Mouse (Mus musculus): ENCODE measurements around the gene Apba3. TPM values are rescaled to one million over a fixed set of nuclear protein-coding genes. Genes with fewer than 3 reads are reported as not detected.
"Not testable (repeated sequence)": the region's sequence is repeated elsewhere in the genome, so short reads cannot be mapped to it uniquely, and the experiment has no call there.

Apba3 gene
- 36.4 and 38.5 TPM in 2 replicates for polyA plus RNA-seq (2015; fragmentation: Nextera tagmentation; extraction: Ambion mirVana)

DNA sequence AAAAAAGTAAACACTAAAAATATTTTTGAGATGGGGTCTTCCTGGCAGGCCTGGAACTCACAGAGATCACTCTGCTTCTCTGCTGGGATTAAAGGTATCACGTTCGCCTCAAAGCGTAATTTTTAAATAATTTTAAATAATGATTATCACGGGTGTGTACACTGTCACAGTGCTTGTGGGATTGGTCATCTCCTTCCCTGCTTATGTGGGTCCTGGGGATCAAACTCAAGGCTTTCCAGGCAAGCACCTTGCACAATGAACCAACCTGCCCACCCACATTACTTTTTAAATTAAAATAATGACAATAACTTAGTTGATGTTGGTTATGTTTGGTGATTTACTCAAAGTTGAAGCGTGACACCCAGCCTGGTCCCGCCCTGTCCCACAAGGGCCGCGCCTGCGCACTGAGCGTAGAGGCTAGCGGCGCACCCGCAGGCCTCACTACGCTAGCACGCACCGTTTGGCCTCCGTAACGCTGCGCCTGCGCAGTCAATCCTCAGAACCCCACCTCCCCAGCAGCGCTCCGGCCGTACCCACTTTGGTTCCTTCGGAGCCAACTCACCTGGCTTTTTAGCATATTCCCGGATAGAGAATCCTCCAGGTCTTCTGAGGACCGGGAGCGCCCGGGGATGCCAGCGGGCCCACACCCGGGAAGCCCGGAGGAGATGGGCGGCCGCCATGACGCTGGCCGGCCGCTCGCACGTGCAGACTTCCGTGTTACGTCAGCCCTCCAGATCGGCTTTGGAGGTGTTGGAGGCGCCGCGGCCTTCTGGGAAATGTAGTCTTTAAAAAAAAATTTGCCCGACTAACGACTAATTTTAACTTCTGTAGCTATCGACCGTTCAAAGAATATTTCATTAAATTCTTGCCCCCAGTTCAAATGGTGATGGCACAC, at the start of gene Apba3, which contains the start of gene Mrpl54:
TSS of gene Apba3 (plus strand) at position 750 of the 895 bp plus-strand sequence.
TSS of gene Mrpl54 (minus strand) at position 724 of the 895 bp plus-strand sequence.
- Histone ChIP-seq H3K27ac (peak within 1 kb of the TSS; percentile 90), H3K9ac (peak within 1 kb of the TSS; percentile 71), H3K36me3 (replicated peaks) (peaks cover 2% of the 10 kb centered on the region; the same call in 1 of the 2 replicates), H3K4me2 (peak within 1 kb of the TSS; percentile 79), H3K27me3 (replicated peaks) (no peaks in the 10 kb centered on the region), H3K4me1 (peaks cover 24% of the 10 kb centered on the region), H3K9me3 (no peaks in the 10 kb centered on the region), H3K4me3 (peak within 1 kb of the TSS; percentile 74)
- WGBS, result 1% methylated on average over 48 of the region's 48 CpGs
- ATAC-seq (replicated peaks), result peak; percentile 90

DNA sequence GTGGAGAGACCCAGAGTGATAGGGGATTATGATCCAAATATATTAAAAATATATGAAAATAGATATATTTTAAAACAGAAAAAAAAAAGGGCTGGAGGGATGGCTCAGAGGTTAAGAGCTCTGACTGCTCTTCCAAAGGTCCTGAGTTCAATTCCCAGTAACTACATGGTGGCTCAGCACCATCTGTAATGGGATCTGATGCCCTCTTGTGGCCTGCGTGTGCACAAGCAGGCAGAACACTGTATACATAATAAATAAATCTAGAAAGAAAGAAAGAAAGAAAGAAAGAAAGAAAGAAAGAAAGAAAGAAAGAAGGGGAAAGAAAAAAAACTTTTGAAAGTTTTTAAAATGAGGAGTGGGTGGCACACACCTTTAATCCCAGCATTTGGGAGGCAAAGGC, 49.5 kb upstream of the Apba3 start:
- ATAC-seq (replicated peaks); H3K27ac ChIP-seq; H3K4me2 ChIP-seq; H3K4me1 ChIP-seq; H3K27me3 ChIP-seq (replicated peaks); H3K4me3 ChIP-seq; H3K9ac ChIP-seq; H3K9me3 ChIP-seq: not testable (repeated sequence)
- H3K36me3 ChIP-seq (replicated peaks), result peaks cover 57% of the 10 kb centered on the region
- 22% methylated on average over 1 of the region's 1 CpGs for WGBS

DNA sequence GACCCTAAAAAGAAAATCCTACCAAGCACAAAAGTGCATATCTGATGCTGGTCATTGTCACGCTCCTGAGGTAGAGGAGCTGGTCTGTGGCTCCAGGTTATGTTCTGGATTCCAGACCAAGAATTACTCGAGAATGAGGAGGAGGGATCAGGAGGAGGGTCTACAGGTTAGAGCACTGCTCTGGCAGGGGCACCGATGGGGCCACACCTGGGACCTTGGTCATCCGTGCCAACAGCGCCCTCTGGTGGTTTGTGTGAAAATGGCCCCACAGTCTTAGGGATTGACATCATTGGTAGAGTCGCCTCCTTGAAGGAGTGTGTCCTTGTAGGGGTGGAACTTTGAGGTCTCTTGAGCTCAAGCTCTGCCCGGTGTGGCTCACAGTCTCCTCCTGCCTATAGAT, 48.8 kb upstream of the Apba3 start:
- Histone ChIP-seq H3K4me2 (no peak overlapping the region), H3K4me3 (no peak overlapping the region), H3K27ac (no peak overlapping the region), H3K36me3 (replicated peaks) (peaks cover 51% of the 10 kb centered on the region), H3K27me3 (replicated peaks) (no peaks in the 10 kb centered on the region), H3K9ac (no peak overlapping the region), H3K4me1 (no peaks in the 10 kb centered on the region), H3K9me3 (no peaks in the 10 kb centered on the region)
- WGBS, result 41% methylated on average over 7 of the region's 7 CpGs
- no peak for ATAC-seq (replicated peaks)

DNA sequence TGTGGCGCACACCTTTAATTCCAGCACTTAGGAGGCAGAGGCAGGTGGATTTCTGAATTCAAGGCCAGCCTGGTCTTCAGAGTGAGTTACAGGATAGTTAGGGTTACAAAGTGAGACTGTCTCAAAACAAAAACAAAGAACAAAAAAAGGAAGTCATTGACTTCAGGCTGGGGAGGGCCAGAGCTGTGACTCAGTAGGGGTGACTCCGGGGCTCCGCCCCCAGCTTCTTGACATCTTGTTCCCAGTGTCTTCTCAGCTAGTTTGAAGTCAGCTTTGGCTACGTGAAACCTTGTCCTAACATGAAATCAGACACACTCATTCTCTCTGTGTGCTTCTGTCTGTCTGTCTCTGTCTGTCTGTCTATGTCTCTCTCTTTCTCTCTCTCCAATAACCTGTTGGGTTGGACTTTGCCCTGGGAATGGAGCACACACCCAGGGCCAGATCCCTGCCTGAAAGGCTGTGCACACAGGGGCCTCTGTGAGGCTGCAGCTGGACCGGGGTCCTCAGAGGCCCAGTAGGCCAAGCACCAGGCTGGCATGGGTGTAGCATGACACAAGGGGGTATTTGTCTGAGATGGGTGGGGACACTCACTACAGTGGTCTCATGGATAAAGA, 45.3 kb upstream of the Apba3 start:
- no peaks in the 10 kb centered on the region for H3K9me3 ChIP-seq
- ATAC-seq (replicated peaks), result no peak
- 0 out of 2 replicates have a peak, but pooled peaks cover under 1% of the 10 kb centered on the region for H3K4me1 ChIP-seq
- no peak overlapping the region for H3K9ac ChIP-seq
- 86% methylated on average over 5 of the region's 5 CpGs for WGBS
- H3K4me2 ChIP-seq, result no peak overlapping the region
- no peak overlapping the region for H3K27ac ChIP-seq
- no peak overlapping the region for H3K4me3 ChIP-seq
- H3K27me3 ChIP-seq (replicated peaks), result no peaks in the 10 kb centered on the region
- peaks cover 42% of the 10 kb centered on the region for H3K36me3 ChIP-seq (replicated peaks)

DNA sequence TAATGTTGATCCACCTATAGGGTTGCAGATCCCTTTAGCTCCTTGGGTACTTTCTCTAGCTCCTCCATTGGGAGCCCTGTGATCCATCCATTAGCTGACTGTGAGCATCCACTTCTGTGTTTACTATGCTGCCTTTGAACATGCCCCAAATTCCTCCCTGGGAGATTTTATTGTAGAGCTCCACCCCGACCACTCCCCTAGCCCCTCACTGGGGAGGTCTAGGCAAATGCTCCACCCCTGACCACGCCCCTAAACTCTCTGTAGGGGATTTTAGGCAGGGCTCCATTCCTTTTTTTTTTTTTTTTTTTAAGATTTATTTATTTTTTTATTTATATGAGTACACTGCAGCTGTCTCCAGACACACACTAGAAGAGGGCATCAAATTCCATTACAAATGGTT, 43.0 kb upstream of the Apba3 start:
- not testable (repeated sequence) for H3K4me2 ChIP-seq; ATAC-seq (replicated peaks); H3K9ac ChIP-seq; H3K9me3 ChIP-seq; H3K27me3 ChIP-seq (replicated peaks); H3K27ac ChIP-seq; H3K4me3 ChIP-seq
- H3K4me1 ChIP-seq, result peaks cover 18% of the 10 kb centered on the region
- WGBS, result 68% methylated on average over 2 of the region's 2 CpGs
- peaks cover 30% of the 10 kb centered on the region for H3K36me3 ChIP-seq (replicated peaks)

DNA sequence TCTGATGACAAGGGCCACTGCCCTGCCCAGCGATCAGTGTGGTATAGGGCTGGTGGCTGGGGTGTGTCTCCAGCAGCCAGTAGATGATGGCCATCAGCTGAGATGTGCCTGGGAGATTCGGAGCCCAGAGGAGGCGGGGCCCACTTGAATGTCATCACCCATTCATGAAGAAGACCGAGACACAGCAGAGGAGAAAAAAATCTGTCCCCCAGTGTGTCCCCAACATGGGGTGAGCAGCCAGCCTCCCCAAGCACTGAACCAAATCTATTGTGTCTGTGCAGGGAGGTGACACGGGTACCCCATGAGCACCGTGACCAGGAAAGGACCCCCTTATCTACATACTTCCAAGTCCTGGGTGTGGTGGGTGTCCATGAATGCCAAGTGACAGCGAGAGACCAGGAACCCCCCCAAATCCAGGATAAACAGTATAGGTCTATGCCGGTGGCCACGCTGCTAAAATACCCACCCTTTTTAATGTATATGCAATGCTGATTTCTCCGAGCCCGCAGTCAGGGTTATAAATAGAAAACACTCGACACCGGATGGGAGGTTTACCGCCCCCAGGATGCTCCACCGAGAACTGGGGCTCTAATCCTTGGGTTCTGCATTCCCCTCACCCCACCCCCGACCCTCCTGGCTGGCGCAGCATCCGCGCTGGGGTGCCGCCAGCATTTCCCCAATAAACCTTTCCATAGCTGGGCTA, 36.9 kb upstream of the Apba3 start:
- ATAC-seq (replicated peaks), result peak; percentile 24
- Histone ChIP-seq H3K27ac (peak overlapping the region; percentile 96), H3K27me3 (replicated peaks) (no peaks in the 10 kb centered on the region), H3K4me1 (peaks cover 57% of the 10 kb centered on the region), H3K4me2 (peak overlapping the region; percentile 75), H3K9me3 (no peaks in the 10 kb centered on the region), H3K36me3 (replicated peaks) (no peaks in the 10 kb centered on the region; the same call in 1 of the 2 replicates), H3K9ac (peak overlapping the region; percentile 100), H3K4me3 (peak overlapping the region; percentile 93)
- 6% methylated on average over 20 of the region's 20 CpGs for WGBS

DNA sequence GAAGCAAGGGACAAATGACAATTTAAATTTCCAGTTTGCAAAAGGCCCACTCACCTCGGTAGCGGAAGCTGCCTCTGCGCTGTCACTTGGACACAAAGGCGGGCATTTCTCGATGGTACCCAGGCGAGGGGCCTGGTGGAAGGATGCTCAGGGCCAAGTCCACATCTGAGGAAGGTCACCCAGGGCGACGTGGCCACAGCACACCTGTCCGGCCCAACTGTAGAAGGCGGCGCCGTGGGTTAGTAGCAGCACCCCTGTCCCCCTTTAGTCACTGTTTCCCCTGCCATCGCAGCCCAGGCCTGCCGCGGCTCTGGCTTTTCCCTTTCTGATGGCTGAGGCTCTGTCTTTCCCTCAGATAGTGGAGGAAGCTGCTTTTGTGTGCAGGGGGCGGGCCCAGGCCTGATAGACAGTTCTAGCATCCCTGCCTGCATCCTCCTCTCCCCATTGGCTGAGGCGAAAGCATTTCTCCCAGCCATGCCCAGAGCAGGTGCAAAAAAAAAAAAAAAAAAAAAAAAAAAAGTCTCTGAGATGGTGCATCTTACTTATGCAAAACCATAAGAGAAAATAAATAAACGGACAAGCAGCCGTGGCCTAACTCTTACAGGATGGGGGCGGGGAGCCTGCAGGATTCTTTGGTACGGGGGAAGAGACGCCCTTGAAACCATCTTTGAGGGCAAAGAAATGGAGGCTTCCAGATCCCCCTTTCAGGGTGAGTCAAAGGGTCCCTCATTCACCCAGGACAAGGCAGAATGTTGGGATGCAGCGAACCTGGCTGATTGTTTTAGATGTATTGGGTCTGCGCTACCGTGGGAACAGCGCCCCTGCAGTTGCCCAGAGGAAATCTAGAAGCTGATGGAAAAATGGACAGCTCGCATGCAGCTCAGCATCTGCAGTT, 36.1 kb upstream of the Apba3 start, which contains the start of gene Atcay:
TSS of gene Atcay (minus strand) at position 396 of the 895 bp plus-strand sequence.
- 3% methylated on average over 27 of the region's 27 CpGs for WGBS
- H3K9ac ChIP-seq, result peak within 1 kb of the TSS; percentile 100
- H3K36me3 ChIP-seq (replicated peaks), result no peaks in the 10 kb centered on the region
- peaks cover 57% of the 10 kb centered on the region for H3K4me1 ChIP-seq
- H3K27me3 ChIP-seq (replicated peaks), result no peaks in the 10 kb centered on the region
- H3K4me3 ChIP-seq, result peak within 1 kb of the TSS; percentile 93
- ATAC-seq (replicated peaks), result peak; percentile 90
- H3K27ac ChIP-seq, result peak within 1 kb of the TSS; percentile 96
- H3K9me3 ChIP-seq, result no peaks in the 10 kb centered on the region
- peak within 1 kb of the TSS; percentile 75 for H3K4me2 ChIP-seq

DNA sequence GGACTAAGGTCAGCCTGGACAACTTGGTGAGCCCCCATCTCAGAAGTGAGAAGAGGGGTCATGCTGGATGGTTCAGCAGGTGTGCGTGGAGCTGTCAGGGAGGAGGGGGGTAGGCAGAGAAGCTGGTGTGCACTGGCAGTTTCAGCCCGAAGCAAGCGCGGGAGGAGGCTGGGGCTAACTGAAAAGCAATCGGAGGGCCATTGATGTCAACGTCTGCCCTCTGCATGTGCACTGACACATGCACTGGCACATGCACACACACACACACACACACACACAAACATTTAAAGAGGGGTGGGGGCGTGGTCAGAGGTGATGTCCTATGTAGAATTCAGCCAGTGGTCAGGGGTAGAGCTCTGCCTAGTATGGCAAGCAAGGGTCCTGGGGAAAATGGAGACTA, 35.3 kb upstream of the Apba3 start:
- peaks cover 57% of the 10 kb centered on the region for H3K4me1 ChIP-seq
- peak overlapping the region; percentile 75 for H3K4me2 ChIP-seq
- ATAC-seq (replicated peaks), result peak; percentile 3; the same call in 1 of the 2 replicates
- no peaks in the 10 kb centered on the region for H3K36me3 ChIP-seq (replicated peaks)
- peak overlapping the region; percentile 34; the same call in 1 of the 2 replicates for H3K9ac ChIP-seq
- H3K4me3 ChIP-seq, result peak overlapping the region; percentile 93
- H3K9me3 ChIP-seq, result no peaks in the 10 kb centered on the region
- 50% methylated on average over 7 of the region's 7 CpGs for WGBS
- no peaks in the 10 kb centered on the region for H3K27me3 ChIP-seq (replicated peaks)
- peak overlapping the region; percentile 96 for H3K27ac ChIP-seq

DNA sequence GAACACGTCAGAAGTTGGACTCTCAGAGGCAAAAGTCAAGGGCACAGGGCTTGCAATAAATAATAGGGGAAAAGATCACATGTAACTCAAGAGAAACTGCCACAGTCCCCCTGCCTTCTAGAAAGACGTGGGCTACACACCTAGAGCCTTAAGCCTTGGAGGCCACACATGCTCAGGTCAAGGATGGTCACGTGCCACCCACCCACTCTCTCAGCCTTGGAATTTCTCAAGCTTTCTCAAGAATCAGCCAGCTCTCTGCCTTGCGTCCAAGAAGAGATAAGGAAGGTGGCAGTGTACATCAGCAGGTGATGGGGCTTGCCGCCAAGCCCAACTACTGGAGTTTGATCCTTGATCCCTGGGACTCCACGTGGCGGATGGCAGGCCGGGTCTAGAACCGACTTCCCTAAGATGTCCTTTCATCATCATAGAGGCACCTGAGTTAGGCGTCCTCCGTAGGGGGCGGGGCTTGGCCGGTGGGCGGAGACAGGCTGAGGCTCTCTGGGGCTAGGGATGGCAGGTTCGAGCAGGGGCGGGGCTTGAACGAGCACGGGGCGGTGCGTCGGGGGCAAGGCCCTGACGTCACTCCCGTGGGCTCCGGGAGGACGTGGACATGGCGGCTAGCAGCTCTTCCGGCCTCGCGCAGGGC, 34.1 kb upstream of the Apba3 start, which contains the start of gene Zfr2:
TSS of gene Zfr2 (plus strand) at position 576 of the 646 bp plus-strand sequence.
- H3K4me2 ChIP-seq, result peak within 1 kb of the TSS; percentile 62
- peak within 1 kb of the TSS; percentile 63 for H3K27ac ChIP-seq
- ATAC-seq (replicated peaks), result peak; percentile 57
- peak within 1 kb of the TSS; percentile 69 for H3K9ac ChIP-seq
- no peaks in the 10 kb centered on the region for H3K36me3 ChIP-seq (replicated peaks)
- H3K4me3 ChIP-seq, result peak within 1 kb of the TSS; percentile 63
- WGBS, result 8% methylated on average over 29 of the region's 29 CpGs
- no peaks in the 10 kb centered on the region for H3K27me3 ChIP-seq (replicated peaks)
- H3K9me3 ChIP-seq, result no peaks in the 10 kb centered on the region
- H3K4me1 ChIP-seq, result peaks cover 50% of the 10 kb centered on the region

DNA sequence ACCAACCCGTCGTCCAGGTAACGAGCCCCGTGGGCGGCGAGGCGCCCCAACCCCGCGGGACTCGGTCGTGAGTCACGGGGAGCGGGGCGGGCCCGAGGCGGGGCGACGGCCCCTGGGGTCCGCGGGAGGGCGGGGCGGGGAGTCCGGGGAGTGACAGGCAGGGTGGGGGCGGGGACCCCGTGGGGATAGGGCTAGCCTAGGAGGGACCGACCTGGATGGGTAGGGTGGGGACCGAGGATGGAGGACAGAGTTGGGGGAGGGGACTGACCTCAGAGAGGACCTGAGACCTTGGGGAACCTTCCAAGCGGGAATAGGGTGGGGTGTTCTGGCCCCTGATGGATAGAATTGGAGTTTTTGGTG, 33.6 kb upstream of the Apba3 start:
- H3K4me1 ChIP-seq, result peaks cover 45% of the 10 kb centered on the region
- H3K9ac ChIP-seq, result peak overlapping the region; percentile 69
- no peaks in the 10 kb centered on the region for H3K36me3 ChIP-seq (replicated peaks)
- peak; percentile 43 for ATAC-seq (replicated peaks)
- peak overlapping the region; percentile 63 for H3K27ac ChIP-seq
- H3K4me3 ChIP-seq, result peak overlapping the region; percentile 63
- peak overlapping the region; percentile 62 for H3K4me2 ChIP-seq
- no peaks in the 10 kb centered on the region for H3K9me3 ChIP-seq
- WGBS, result 0% methylated on average over 24 of the region's 28 CpGs
- peaks cover 3% of the 10 kb centered on the region; the same call in 1 of the 2 replicates for H3K27me3 ChIP-seq (replicated peaks)

DNA sequence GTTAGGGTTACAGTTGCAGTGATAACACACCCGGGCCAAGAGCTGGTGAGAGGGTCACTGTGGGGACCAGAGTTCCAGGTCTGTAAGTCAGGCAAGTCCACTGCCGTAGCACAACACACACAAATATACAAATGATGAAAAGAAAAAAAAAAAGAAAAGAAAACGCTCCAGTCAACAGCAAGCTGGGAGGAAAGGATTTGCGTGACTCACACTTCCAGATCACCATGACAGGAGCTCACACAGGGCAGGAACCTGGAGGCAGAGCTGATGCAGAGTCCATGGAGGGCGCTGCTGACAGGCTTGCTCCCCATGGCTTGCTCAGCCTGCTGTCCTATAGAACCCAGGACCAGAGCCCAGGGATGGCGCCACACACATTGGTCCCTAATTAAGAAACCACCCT, 32.6 kb upstream of the Apba3 start:
- no peaks in the 10 kb centered on the region for H3K36me3 ChIP-seq (replicated peaks)

More for the DNA sequence above, 32.6 kb upstream of the Apba3 start:
- Histone ChIP-seq H3K4me3 (peak overlapping the region; percentile 63; the same call in 1 of the 2 replicates), H3K27me3 (replicated peaks) (peaks cover 8% of the 10 kb centered on the region), H3K27ac (no peak overlapping the region), H3K9me3 (no peaks in the 10 kb centered on the region), H3K9ac (0 out of 2 replicates have a peak overlapping the region, but pooled peaks have one; percentile 69), H3K4me2 (peak overlapping the region; percentile 62; the same call in 1 of the 2 replicates), H3K4me1 (peaks cover 35% of the 10 kb centered on the region)
- 78% methylated on average over 6 of the region's 6 CpGs for WGBS
- ATAC-seq (replicated peaks), result no peak

All from midbrain, embryonic 15.5 days (tissue).